Mouse (Mus musculus) adipocyte (in vitro differentiated cells): ENCODE data around the gene Cers2.
"Not testable (repeated sequence)": the region's sequence is repeated elsewhere in the genome, so short reads cannot be mapped to it uniquely, and the experiment has no call there.

Experiments
- DNase-seq: peaks from one replicate; pipeline ENCODE4 v3.0.0-alpha.2; 2016; ENCODE audit warnings: low spot score

Gene Cers2

DNA sequence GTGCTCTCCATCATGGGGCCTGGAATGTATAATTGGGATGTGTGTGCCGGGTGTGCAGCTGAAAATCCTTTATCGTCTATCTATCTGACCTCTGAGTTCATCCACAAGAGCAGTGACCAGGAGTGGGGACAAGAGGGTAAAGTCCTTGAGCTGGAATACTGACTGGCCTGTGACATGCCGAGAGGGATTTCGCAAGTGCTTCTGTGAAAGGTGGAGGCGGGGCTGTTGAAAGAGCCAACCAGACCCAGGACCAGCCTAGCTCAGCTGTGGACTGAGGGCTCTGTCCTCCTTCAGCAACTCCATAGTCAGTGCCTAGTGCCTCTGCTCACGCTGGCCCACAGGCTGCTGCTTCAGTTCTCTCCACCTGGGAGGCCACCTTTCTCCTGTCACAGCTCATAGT lies 4.0 kb downstream of the Cers2 start:
- DNase-seq: peak; percentile 74

DNA sequence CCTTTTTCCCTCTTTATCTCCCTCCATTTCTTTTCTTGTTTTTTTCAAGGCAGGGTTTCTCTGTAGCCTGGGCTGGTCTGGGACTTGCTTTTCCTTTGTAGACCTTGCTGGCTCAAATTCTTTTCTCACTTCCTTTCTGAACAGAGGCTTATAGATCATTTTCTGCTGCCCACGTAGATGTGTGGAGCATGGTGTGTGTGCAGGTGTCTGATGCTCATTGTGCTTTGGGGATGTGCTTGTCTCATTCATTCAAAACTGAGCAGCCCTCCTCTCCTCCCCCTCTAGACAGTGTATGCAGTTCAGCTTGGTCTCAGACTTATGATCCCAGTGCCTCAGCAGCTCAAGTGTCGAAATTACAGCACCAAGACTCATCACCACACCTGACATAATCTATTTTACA lies 4.5 kb downstream of the Cers2 start:
- no peak for DNase-seq

DNA sequence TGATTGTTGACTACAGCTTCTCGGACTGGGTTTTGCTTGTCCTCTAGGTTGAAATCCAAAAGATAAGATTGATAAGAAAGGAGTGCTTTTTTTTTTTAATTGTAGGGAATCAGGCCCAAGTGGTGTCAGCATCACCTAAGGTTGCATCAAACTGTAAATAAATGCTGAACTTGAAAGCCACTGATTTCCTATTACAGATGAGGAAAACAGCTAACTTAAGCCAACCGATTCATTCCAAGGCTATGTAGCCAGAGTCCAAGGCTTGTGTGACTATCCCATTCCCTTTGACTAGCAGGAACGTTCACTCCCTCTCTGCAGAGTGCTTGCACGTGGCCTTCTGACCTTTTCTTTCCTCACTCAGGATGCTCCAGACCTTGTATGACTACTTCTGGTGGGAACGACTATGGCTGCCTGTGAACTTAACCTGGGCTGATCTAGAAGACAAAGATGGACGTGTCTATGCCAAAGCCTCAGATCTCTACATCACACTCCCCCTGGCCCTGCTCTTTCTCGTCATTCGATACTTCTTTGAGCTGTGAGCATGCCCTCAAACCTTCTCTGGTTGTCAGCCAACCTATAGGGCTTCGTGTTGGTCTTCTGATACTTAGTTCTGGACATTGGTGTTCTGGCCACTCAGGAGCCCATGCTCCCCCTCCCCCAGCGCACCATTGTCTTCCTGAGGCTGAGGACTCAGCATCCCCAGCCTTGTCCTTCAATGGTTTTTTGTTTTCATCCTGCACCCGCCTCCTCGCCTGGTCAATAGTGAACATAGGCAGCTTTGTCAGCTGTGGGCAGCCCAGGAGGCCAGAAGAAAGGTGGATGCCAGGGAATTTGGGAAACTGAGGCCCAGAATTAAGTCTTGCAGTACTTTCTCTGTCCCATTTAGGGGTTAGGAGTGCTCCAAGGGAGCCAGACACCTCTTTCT lies 5.4 kb downstream of the Cers2 start:
- no peak for DNase-seq

DNA sequence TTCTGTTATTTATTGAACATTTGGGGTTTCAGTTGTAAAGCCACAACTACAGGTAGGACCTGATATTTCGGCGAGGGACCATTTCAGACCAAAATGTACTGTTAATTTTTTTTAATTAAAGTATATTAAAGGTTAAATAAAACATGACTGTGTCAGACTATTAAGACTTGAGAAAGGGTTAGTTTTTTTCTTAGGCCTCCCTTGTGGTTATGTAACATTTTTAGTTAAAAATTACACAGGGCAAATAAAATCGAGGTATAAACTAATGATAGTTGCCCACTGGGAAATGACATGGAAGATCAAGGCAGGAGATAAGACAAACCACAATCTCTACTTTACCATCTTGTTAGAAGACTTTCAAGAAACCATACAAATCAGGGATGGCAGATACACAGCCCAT lies 8.8 kb downstream of the Cers2 start:
- no peak for DNase-seq

DNA sequence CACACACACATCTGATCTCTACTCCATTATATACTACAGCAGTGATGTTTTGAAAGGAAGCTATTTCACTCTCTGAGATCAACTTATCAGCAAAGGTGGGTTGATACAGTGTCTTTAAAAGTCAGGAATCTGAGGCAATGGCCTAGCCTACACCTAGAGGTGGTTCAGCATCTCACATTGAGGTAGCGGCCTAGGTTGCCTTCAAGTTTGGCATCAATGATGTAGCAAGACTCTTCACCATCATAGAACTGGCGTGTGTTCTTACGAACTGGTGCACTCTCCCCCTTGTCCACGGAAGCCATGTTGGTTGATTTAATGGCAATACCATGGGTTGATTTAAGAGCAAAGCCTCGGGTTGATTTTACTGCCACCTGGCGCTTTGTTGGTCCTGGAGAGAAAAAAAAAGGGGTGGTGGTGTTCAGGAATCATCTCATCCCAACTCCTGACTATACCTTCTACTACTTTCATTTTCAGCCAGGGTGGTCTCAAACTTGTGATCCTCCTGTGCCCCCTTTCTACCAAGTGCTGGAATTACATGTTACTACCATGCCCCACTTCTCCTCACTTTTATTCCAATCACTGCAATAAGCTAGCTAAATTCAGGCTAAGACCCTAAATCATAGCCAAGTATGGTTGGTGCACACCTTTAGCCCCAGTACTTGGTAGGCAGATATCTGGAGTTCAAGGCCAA lies 10.0 kb downstream of the Cers2 start:
- no peak for DNase-seq

DNA sequence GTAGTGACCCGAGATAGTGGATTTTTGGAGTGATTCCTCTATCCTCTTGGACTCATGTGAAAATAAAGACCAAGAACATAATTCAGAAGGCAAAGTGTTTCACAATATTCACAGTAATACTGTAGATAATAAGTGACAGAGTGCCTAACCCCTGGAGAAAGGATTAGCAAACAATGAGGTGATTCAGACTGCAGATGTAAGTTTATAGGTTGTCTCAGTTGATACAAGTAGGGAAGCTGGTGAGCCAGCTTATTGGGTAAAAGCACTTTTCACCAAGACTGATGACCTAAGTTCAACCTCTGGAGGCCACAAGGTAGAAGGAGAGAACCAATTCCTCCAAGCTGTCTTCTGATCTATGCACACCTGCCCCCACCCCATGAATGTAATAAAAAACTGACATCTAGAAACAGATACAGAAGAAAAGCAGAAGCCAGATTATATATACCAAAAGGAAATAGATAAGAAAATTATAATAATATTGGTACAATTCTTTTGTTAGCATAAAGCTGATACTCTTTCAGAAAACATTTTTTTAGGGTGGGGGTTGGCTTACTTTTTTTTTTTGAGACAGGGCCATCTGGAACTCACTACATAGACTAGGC lies 14.3 kb downstream of the Cers2 start:
- no peak for DNase-seq

DNA sequence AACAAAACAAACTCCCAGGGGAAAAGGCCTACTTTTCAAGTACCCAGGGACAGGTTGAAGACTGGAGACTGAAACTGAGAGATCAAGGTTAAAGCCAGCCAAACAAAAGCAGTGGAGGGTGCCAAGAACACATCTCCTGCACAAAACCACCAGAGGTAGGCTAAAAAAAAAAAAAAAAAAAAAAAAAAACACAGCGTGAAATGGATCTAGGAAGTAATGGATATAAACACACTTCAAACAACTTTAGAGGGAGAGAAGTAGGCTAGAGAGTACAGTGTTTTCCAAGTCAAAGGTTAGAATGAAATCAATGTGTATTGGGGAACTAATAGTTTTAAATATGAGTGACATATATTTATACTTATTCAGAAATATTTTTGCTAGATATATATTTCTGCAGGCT lies 16.9 kb downstream of the Cers2 start:
- no peak for DNase-seq

DNA sequence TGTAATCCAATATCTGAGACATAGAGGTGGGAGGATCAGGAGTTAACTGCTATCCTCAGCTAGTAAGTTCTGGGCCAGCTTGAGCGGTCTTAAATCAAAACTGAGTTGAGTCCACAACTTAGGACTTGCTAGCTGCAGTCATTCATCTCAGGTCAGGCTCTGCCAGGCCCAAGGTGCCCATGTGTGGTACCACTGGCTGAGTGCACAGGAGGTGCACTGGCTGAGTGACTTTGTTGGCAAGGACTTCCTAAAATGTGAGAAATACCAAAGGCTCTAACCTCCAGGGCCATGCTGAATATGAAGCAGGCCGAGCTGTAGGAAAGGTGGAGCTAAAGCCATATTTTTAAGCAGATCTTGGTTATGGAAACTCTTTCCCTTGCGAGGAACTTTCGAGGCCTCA lies 22.8 kb downstream of the Cers2 start:
- DNase-seq: no peak

DNA sequence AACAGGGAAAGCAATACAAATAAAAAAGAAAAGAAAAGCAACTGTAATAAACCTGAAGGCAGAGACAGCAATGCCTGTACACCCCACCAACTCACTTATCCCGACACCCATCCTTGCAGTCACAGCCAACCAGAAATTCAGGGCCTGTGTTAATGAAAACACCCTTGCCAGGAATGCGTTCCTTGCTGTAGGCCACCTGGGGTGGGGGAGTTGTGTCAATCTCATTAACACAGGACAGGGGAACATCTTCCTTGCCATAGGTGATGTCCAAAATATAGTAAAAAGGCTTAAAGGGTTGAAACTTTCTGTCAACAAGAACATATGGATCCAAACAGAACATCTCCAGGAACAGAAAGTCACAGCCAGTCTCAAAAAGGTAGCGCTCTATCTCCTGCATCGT lies 23.7 kb downstream of the Cers2 start:
- no peak for DNase-seq

DNA sequence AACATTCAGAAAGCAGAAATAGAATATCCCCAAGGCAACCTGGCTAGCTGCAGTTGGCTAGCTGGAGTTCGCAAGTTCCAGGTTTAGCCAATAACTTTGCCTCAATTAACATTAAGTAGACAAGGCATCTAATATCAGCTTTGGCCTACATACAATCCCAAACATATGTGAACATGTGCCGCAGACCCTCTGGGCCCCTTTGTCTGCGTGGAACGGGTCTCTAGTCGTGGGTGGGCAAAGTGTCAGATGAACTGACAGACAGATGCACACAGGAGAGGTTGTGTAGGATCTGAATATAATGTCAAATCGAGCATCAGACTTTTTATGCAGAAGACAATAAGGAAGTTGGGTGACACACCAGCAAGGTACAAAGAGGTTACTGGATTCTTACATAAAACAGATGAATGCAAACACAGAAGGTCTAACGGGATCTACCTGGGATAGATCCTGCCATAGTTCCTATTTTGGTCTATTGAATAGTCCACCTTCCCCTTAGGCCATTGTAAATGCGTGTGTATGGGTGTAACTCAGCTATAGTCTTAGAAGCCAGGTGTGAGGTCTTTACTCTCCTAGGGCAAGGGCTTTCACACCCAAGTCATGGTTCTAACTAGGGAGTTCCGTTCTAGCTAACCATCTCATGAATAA lies 28.9 kb downstream of the Cers2 start:
- not testable (repeated sequence) for DNase-seq

DNA sequence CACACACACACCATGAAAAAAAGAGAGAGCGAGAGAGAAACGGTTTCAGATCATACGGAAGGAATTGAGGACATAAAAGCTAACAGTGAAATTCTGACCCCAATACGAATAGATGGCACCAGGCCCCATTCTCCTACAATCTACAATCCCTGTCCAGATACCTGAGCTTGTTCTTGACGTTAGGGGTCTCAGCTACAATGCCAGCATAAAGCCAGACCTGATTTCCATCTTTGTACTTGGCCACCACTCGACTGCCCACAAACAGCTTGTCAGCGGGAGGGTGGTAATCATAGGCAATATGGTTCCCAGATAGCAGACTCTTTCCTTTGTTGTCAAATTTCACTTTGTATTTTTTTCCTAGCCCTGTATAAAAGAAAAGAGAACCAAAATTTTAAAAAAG lies 31.9 kb downstream of the Cers2 start:
- no peak for DNase-seq

DNA sequence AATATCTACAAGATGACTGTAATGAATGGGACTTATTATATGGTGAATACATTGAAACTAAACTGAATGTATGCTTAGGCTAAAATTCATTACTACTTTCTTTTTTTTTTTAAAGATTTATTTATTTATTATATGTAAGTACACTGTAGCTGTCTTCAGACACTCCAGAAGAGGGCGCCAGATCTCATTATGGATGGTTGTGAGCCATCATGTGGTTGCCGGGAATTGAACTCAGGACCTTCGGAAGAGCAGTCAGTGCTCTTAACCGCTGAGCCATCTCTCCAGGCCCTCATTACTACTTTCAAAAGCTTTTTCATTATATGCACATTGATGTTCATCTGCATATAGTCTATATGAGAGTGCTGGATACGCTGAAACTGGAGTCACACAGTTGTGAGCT lies 33.8 kb downstream of the Cers2 start:
- DNase-seq: not testable (repeated sequence)

DNA sequence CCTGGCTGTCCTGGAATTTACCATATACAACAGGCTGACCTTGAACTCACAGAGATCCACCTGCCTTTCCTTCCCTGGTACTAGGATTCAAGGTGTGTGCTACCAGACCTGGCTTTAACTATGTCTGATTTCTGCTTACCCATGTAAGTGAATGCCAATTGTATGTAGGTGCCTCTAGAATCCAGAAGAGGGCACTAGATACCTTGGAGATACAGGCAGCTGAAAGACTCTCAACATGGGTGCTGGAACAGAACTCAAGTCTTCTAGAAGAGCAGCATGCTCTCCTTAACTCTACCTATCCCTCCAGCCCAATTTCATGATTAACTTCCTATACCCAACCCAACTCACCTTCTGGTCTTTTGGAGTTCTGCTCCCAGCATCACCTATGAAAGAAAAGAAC lies 34.9 kb downstream of the Cers2 start:
- DNase-seq: peak; percentile 47

DNA sequence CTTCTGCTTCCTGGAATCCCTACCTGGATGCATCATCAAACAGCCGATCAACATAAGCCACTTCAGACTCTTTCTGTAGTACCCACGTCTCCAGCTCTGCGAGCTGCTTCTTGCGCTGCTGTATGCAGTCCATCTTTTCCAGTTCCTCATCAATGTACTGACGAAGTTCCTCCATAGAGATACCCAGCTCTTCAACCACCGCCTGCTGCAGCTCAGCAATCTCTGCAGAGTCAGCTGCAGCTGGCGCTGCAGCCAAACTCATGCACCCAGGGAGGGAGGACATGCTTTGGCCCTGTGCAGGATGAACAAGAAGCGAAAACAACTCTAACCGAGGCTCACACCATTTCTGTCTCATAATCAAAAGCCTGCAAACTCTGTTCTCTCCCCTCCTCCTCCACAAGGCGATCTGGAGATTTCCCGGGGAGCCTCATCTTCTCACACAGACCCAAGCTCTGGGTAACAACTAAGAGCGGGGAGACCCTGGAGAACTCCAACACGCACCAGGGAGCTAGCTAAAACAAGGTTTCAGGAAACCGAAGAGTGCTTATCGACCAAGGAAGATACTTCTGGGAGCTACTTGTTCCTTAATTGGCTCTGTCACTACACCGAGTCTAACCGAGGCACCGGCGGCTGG lies 41.4 kb downstream of the Cers2 start:
- DNase-seq: not testable (repeated sequence)

DNA sequence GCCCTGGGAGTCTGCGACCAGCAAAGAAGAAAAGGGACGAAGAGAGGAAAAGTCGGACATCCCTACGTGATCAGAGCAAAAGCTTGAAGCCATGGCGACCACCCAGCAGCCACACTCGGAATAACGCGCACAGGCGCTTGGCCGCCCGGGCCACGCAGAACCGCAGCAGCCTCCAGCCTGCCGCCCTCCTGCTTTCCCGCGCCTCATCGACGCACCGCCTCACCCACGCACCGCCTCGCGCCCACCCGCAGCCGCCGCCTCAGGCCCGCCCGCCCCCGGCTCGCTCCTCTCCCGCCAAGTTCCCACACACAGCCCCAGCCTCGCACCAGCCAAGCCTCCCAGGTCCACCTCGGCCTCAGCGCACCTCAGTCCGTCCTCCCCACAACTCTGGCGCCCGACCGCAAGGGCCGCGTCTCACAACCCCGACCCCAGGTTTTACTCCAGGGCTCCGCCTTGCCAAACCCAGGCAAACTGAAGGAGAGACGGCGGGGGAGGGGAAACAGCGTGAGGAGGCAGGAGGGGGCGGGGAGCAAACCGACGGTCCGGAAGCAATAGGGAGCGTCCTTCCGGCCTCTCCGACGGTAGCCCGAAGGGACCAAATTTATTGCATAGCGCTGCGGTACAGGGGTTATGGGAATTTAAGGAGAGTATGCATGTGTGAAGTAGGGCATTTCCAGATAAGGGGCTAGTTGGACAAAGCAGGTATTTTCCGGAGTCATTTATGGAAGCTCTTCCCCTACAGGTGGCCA lies 42.3 kb downstream of the Cers2 start, which contains the start of gene Setdb1:
Gene Setdb1 (minus strand): TSS at position 502 of the 749 bp plus-strand sequence.
- DNase-seq: peak; percentile 97

DNA sequence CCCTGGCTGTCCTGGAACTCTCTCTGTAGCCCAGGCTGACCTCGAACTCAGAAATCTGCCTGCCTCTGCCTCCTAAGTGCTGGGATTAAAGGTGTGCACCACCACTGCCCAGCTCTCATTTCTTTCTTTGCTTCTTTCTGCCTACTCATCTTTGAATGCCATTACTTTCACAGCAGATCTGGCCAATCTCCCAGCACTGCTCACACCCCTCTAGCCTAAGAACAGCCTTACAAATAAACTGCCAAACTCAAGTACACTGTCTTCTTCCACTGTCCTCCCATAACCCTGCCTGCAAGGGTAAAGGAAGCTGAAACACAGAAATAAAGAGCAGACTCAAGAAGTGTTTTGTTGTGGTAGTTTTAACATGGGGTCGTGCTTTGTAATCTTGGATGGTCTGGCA lies 43.2 kb downstream of the Cers2 start:
- peak; percentile 81 for DNase-seq

DNA sequence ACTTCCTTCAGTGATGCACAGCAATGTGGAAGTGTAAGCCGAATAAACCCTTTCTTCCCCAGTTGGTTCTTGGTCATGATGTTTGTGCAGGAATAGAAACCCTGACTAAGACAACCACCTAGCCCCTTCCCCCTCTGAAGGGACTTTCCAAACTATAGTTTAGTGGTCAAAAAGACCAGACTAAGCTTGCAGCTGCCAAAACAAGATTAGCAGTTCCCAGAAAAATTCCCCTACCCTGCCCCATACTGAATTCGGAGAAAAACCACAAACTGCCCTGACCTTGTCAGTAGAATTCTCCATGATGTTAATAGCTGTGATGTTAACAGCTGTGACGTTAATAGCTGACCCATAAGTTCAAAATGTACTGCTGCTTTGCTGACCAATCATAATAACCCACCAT lies 45.7 kb downstream of the Cers2 start:
- peak; percentile 28 for DNase-seq

DNA sequence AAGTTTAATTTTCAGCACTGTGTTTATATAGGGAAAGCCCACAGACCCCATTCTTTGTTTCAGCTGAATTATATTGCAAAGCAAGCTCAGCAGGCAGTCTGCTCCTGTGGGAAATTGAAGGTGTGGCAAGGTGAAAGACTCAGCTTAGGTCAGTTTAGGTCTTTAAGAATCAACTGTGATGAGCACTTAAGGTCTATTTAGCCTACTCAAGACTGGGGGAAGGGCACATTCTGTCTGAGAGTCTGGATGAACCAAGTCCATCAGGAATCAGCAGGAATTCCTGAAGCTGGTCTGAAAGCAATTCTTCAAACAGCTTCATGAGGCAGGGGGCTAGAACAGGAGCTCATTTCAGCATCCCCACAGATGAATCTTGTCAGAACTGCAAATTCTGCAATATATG lies 55.5 kb downstream of the Cers2 start:
- no peak for DNase-seq
